Mouse (Mus musculus) left cerebral cortex, postnatal 14 days (tissue): ENCODE results near the gene Arhgap28. TPM values are rescaled to one million over a fixed set of nuclear protein-coding genes. Genes with fewer than 3 reads are reported as not detected.

Source experiments
- DNase-seq, 2 experiments: peaks; one replicate each; pipeline ENCODE4 v3.0.0; 2021 to 2022; ENCODE audit warnings: low spot score in 2 of 2, mixed read lengths in 1 of 2
- intact Hi-C: fragments of 180-260 bp; cut with DNase I; formaldehyde crosslinking; loops from one replicate; pipeline ENCODE4 v1.15.1; 2025
- total RNA-seq, 2 experiments: library from RNA; stranded (reverse); gene quantifications; 2 replicates each; pipeline ENCODE4 v1.2.3; 2021

The Arhgap28 gene
- total RNA-seq, 2 experiments from 2014 or later = 0.79 to 1.7 TPM

- intact Hi-C loops = no loop called here
- DNase-seq = no peak
Observed at GRCm38 (mm10) chr17:67950523-67951213, 53.3 kb downstream of the Arhgap28 start.

DNA sequence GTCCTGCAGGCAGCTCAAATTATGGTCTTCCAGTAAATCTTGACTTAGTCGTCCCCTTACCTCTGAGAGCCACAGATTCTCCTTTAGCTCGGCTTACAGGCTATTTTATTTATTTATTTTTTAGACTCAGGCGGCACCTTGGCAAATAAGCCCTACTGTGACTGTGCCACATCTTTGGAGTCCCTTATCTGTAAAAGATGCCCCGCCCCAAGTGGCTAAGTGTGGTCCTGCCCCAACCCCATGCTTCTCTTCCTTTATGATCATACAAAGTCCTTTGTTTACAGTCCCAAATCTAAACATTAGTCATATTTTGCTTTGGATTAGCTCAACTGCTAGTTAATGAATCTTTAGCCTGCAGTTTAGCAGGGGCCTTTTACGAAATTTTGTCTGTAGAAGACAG is 55.3 kb downstream of the Arhgap28 start:
- no peak for DNase-seq
- intact Hi-C loops = no loop called here

DNA sequence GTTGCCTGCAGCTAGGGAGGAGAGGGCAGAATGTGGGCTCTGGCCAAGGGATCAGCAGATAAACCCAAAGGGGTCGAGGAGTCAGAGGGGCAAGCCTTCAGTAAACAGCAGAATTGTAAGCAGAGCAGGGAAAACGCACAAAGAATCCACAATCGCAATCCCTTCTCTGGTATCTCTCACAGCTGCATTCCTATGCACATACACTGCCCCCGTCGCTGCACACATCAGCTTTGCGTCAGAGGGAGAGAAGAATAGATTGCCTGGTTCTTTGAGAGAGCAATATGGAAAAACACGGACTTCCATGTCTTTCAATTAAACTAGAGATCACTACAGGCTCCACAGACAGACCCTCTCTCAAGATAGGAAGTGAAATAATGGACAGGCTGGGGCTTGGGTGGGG is 58.5 kb downstream of the Arhgap28 start:
- DNase-seq = no peak
- intact Hi-C loops = no loop called here

GRCm38 (mm10) chr17:67944256-67944655 is 59.7 kb downstream of the Arhgap28 start:
- intact Hi-C loops = no loop called here
- DNase-seq = no peak

DNA sequence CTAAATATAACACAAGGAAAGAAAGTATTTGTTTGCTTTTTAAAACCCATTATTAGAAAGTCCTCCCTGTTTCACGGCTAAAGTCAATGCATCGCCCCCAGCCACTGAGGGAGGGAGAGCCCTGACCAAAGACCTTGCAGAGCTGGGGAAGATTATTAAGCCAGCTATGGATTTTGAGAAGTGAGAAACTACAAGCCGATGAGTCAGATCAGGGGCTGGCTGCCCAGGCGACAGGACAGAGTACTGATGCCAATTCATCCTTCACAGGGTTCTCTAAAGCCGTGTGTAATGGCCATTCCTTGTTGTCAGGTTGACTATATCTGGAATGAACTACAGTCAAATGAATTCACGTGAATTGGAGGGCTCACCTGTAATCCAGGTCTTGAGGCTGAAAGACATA is 62.9 kb downstream of the Arhgap28 start:
- intact Hi-C loops = no loop called here
- DNase-seq = no peak

DNA sequence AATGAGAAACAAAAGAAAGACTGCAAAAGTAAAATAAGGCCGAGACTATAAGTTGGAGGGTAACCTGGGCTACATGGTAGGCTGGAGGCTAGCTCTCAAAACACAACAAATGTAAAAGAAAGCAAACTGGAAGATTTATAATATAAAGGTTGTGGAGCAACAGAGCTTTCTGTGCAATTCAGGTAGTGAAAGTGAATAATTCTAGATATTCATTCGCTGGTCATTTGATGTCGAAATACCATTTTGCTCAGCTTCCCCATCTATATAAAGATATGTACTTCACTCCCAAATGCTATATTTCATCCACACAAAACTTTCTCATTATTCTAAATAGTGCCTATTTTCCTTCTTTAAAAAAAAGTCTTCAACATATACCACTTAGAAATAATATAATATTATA is 66.9 kb downstream of the Arhgap28 start:
- DNase-seq = no peak
- intact Hi-C loops = no loop called here

DNA sequence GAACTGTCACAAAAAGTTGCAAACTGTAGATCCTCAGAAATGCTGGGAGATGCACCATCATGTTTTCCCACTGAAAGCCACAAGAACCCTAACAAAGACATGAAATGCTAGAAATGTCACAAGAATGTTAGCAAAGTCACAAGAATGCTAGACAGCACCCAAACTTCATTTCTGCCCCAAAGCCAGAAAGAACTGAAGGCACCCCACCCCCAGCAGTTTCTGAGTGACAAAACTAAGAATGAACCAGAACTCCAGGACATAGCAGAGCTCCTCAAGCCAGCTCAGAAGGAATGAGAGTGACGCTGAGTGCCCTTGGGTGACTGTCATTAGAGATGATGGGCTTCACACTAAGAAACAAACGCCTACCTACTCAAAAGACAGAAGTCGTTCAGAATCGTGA is 68.4 kb downstream of the Arhgap28 start:
- no peak for DNase-seq
- intact Hi-C loops = no loop called here

DNA sequence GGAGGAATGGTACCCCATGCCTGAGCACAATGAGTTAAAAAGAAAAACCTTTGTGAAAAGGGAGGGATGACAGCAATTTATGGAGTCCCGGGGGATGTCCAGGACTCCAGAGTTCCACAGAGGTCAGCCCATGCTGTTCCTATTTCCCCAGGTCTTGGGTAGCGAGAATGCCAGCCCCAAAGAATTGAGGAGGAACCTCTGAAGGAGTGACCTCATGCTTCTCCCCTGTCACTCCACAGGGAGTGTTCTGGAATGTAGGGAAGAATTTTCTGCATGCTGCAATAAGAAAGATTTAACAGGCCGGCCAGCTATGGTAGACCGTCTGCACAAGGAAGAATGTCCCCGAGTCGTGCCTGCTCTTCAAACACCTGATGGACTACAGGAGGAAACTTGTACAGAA is 72.5 kb downstream of the Arhgap28 start:
- intact Hi-C loops = no loop called here
- no peak for DNase-seq

DNA sequence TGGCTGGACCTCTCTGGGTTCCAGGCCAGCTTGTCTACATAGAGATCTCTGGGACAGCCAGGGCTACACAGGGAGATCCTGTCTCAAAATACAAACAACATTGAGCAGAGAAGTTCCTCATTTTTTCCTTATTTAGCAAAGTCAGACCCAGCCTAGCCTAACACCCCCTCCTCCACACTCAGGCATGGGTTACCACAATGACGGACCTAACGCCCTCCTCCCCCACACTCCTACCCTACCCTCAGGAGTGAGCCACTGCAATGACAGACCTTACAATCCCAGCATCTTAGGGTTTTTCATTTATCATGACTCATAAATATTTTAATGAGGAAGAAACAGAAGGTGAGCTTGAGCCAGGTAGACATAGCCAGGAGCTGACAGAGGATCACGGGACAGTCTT is 73.0 kb downstream of the Arhgap28 start:
- intact Hi-C loops = no loop called here
- no peak for DNase-seq

DNA sequence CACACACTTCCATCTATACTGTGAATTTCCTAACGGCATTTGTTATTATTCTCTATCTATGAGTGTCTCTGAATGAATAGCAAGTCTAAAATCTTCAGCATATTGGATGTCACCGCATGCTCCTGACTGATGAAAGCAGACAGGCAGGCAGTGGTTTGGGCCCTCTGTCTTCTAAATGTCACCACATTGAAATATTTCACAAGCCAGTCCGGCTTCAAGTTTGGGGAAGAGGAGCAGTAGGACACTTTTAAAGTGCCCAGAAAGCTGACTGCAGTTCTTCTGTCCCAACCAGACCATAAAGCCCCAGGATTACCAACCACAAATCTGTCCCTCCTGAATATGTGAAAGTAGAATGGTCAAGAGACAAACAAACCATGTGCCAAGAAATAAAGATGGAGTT is 73.5 kb downstream of the Arhgap28 start:
- DNase-seq = no peak
- intact Hi-C loops = no loop called here

GRCm38 (mm10) chr17:67928280-67928679 is 75.6 kb downstream of the Arhgap28 start:
- DNase-seq = no peak
- intact Hi-C loops = no loop called here

GRCm38 (mm10) chr17:67927864-67928263 is 76.1 kb downstream of the Arhgap28 start:
- DNase-seq = no peak
- intact Hi-C loops = no loop called here

DNA sequence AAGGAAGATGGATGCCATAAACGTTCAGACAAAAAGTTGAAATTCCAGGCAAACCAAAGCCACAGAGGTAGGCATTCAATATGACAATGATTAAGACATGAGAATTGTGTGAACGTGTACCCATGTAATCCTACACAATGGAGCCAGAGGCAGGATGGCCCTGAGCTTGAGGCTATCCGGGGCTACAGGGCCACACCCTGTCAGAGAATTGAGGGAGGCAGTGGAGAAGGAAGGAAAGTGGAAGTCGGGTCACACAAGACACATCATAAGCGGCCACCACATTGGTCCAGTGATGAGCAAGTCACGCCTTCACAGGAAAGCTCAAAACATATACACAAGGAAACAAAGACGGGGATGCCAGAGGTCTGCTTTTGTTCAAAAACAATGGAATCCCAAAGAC is 84.0 kb downstream of the Arhgap28 start:
- no peak for DNase-seq
- intact Hi-C loops = no loop called here

GRCm38 (mm10) chr17:67918201-67918600 is 85.7 kb downstream of the Arhgap28 start:
- no peak for DNase-seq
- intact Hi-C loops = no loop called here

- intact Hi-C loops = no loop called here
- no peak for DNase-seq
Observed at GRCm38 (mm10) chr17:67916901-67917300, 87.0 kb downstream of the Arhgap28 start.

DNA sequence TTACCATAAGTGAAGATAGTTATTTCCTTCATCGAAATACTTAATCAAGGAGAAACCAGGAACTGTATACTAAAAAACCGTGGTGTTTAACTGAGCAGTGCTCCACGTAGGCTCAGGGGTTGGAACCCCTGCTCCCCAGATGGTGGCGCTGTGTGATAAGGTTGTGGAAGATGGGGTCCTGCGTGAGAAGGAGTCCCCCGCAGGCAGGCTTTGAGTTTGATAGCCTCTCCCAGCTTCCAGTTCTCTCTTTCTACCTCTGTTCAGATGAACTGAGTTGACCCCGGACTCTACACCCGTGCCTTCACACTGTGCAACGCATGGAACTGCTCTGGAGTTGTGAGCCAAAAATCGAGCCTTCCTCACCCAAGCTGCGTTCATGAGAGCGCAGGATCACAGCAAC is 91.3 kb downstream of the Arhgap28 start:
- intact Hi-C loops = loop anchor here (2.0 kb wide), 1 partner anchor 254 kb away; no protein-coding TSS in a partner anchor
- DNase-seq = peak; percentile 19 to 53

DNA sequence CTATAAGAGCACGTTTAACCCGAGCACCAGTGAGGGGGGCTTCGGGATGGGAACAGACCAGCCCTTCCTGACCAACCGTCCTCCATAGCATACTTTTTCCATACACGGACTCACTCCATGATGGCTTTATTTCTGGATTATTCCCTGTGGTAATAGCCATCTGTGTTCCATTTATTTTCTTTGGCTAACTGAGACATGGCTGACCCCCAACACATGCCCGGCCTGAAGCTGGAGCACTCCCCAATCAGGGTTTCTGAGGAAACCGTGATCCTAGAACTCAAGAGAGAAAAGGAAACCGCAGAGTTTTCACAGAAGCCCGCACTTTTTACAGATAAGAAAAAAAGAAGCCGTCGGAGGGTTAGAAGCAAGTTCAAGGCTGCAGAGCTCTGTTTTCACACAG is 91.9 kb downstream of the Arhgap28 start:
- intact Hi-C loops = loop anchor here (2.0 kb wide), 1 partner anchor 255 kb away; no protein-coding TSS in a partner anchor
- DNase-seq = no peak

DNA sequence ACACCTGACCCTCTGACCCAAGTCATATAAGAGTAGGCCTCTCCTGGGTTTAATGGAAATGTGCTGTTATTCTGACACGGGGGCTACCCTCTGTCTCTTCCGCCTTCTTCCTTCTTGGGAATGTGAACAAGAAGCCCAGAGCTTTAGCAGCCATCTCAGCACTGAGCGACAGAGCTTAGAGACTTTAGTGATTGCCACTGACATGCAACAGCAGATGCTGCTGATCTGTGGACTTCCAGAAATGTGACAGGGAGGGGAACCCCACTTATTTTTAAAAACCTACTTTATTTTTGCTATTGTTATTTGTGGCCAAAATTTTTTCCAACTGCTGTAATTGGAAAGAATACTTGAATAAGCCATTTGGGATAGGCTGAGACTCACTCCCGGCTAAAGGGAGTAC is 95.4 kb downstream of the Arhgap28 start:
- intact Hi-C loops = no loop called here
- no peak for DNase-seq

GRCm38 (mm10) chr17:67908137-67908536 is 95.8 kb downstream of the Arhgap28 start:
- intact Hi-C loops = no loop called here

DNA sequence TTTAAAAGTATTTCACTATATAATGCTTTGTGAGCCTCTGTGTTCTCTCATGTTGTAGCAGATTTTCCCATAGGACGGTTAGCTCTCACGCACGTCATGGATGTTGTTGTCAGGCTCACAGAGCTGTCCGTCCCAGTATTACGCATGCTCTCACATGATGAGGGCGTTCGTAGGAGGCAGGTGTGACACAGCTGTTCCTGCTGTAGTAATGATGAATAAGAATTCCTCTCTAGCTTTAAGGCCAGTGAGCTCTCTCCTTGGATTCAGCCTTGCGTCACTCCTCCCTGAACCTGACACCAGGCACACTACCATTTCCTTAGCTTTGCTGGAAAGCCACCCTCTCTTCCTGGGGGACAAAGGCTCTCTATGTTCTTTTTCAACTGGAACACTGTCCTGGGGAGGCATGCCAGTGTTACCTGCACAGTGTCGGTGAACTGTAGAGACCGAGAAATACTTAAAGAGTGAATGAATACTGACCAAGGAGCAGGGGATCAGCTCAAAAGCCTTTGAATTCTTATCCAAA is 96.3 kb downstream of the Arhgap28 start:
- no peak for DNase-seq
- intact Hi-C loops = no loop called here

More at GRCm38 (mm10) chr17:67908137-67908536, 95.8 kb downstream of the Arhgap28 start:
- no peak for DNase-seq

- DNase-seq = no peak
- intact Hi-C loops = no loop called here
Observed at GRCm38 (mm10) chr17:67906236-67906635, 97.7 kb downstream of the Arhgap28 start.
